Mouse (Mus musculus): ENCODE results near the gene Asic1. TPM values are rescaled to one million over a fixed set of nuclear protein-coding genes. Genes with fewer than 3 reads are reported as not detected.
"Not testable (repeated sequence)": the region's sequence is repeated elsewhere in the genome, so short reads cannot be mapped to it uniquely, and the experiment has no call there.

Gene Asic1
- polyA plus RNA-seq, 1 experiment from 2014 or later: 68.9 TPM

- Histone ChIP-seq H3K4me2 (peak overlapping the region; percentile 67), H3K9me3 (replicated peaks) (no peaks in the 10 kb centered on the region), H3K27ac (replicated peaks) (peak overlapping the region; percentile 54), H3K36me3 (peaks cover 20% of the 10 kb centered on the region), H3K27me3 (replicated peaks) (no peaks in the 10 kb centered on the region), H3K4me3 (replicated peaks) (peak overlapping the region; percentile 99), H3K9ac (replicated peaks) (peak overlapping the region; percentile 56; the same call in 1 of the 2 replicates), H3K4me1 (peaks cover 41% of the 10 kb centered on the region)
- 9% methylated on average over 16 of the region's 16 CpGs for WGBS
- peak; percentile 46 for ATAC-seq (ENCODE audit: low FRiP score)
These were observed 54.3 kb downstream of the Asic1 start for GRCm38 (mm10) chr15:99724292-99725021.

GRCm38 (mm10) chr15:99725341-99726155 is 55.4 kb downstream of the Asic1 start, which contains the start of gene Cox14:
TSS of gene Cox14 (plus strand) at chr15:99725618.
- Histone ChIP-seq H3K4me2 (peak within 1 kb of the TSS; percentile 67), H3K9ac (replicated peaks) (peak within 1 kb of the TSS; percentile 90), H3K36me3 (peaks cover 20% of the 10 kb centered on the region), H3K4me3 (replicated peaks) (peak within 1 kb of the TSS; percentile 99), H3K4me1 (peaks cover 41% of the 10 kb centered on the region), H3K9me3 (replicated peaks) (no peaks in the 10 kb centered on the region), H3K27me3 (replicated peaks) (no peaks in the 10 kb centered on the region), H3K27ac (replicated peaks) (peak within 1 kb of the TSS; percentile 92)
- ATAC-seq (ENCODE audit: low FRiP score): peak; percentile 94
- WGBS: under 1% methylated on average over 66 of the region's 68 CpGs

- 83% methylated on average over 2 of the region's 2 CpGs for WGBS
- Histone ChIP-seq H3K9ac (replicated peaks) (peak overlapping the region; percentile 90), H3K36me3 (peaks cover 20% of the 10 kb centered on the region), H3K4me1 (peaks cover 41% of the 10 kb centered on the region), H3K4me3 (replicated peaks) (peak overlapping the region; percentile 99), H3K27me3 (replicated peaks) (no peaks in the 10 kb centered on the region), H3K4me2 (peak overlapping the region; percentile 67), H3K9me3 (replicated peaks) (no peaks in the 10 kb centered on the region), H3K27ac (replicated peaks) (0 out of 2 replicates have a peak overlapping the region, but pooled peaks have one; percentile 92)
- ATAC-seq (ENCODE audit: low FRiP score): no peak
These were observed 56.4 kb downstream of the Asic1 start for GRCm38 (mm10) chr15:99726549-99726948.

DNA sequence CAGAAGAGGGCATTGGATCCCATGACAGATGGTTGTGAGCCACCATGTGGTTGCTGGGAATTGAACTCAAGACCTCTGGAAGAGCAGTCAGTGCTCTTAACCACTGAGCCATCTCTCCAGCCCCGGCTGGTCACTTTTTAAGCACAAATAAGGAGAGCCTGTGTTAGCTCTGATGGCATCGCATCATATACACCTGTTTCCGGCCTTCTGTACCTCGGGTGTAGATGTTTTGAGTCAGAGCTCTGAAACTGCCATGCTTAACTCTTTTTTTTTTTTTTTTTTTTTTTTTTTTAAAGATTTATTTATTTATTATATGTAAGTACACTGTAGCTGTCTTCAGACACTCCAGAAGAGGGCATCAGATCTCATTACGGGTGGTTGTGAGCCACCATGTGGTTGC is 56.9 kb downstream of the Asic1 start:
- H3K27ac ChIP-seq (replicated peaks); H3K9me3 ChIP-seq (replicated peaks); H3K4me2 ChIP-seq; H3K9ac ChIP-seq (replicated peaks); H3K27me3 ChIP-seq (replicated peaks); H3K4me3 ChIP-seq (replicated peaks); ATAC-seq (ENCODE audit: low FRiP score): not testable (repeated sequence)
- 93% methylated on average over 5 of the region's 5 CpGs for WGBS
- Histone ChIP-seq H3K36me3 (peaks cover 20% of the 10 kb centered on the region), H3K4me1 (peaks cover 41% of the 10 kb centered on the region)

DNA sequence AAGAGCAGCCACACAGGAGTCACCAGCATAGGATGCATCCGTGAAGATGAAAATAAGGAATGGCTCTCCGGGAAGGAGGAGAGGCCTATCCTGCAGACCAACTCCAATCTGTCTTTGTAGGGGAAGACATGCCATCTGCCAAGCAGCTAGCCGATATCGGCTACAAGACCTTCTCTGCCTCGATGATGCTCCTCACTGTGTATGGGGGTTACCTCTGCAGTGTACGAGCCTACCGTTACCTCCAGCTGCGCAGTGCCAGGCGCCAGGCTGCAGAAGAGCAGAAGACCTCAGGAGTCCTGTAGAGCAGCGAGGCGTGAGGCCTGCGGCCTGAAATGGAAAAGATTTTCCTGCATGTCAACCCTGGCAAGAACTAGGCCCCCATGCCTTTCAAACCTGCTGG is 57.4 kb downstream of the Asic1 start:
- Histone ChIP-seq H3K4me2 (no peak overlapping the region), H3K27ac (replicated peaks) (no peak overlapping the region), H3K4me1 (peaks cover 40% of the 10 kb centered on the region), H3K36me3 (peaks cover 20% of the 10 kb centered on the region), H3K9ac (replicated peaks) (no peak overlapping the region), H3K27me3 (replicated peaks) (no peaks in the 10 kb centered on the region), H3K9me3 (replicated peaks) (no peaks in the 10 kb centered on the region), H3K4me3 (replicated peaks) (no peak overlapping the region)
- ATAC-seq (ENCODE audit: low FRiP score): no peak
- 98% methylated on average over 12 of the region's 12 CpGs for WGBS

DNA sequence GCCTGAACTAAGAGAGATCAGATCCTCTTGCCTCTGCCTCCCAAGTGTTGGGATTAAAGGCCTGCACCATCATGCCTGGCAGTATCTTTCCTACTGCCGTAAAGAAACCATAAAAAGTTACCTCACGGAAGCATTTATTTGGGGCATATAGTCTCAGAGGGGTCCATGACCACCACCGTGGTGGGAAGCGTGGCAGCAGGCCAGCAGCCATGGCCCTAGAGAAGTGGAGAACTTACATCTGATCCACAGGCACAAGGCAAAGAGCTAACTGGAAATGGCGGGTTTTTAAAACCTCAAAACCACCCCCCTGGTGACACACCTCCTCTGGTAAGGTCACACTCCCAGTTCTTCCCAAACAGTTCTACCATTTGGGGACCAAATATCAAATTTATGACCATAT is 58.0 kb downstream of the Asic1 start:
- H3K36me3 ChIP-seq: peaks cover 25% of the 10 kb centered on the region
- H3K4me2 ChIP-seq: no peak overlapping the region
- 90% methylated on average over 5 of the region's 5 CpGs for WGBS
- H3K27me3 ChIP-seq (replicated peaks): no peaks in the 10 kb centered on the region
- H3K4me1 ChIP-seq: peaks cover 34% of the 10 kb centered on the region
- H3K9me3 ChIP-seq (replicated peaks): no peaks in the 10 kb centered on the region
- no peak overlapping the region for H3K4me3 ChIP-seq (replicated peaks)
- no peak for ATAC-seq (ENCODE audit: low FRiP score)
- H3K9ac ChIP-seq (replicated peaks): no peak overlapping the region
- H3K27ac ChIP-seq (replicated peaks): no peak overlapping the region

DNA sequence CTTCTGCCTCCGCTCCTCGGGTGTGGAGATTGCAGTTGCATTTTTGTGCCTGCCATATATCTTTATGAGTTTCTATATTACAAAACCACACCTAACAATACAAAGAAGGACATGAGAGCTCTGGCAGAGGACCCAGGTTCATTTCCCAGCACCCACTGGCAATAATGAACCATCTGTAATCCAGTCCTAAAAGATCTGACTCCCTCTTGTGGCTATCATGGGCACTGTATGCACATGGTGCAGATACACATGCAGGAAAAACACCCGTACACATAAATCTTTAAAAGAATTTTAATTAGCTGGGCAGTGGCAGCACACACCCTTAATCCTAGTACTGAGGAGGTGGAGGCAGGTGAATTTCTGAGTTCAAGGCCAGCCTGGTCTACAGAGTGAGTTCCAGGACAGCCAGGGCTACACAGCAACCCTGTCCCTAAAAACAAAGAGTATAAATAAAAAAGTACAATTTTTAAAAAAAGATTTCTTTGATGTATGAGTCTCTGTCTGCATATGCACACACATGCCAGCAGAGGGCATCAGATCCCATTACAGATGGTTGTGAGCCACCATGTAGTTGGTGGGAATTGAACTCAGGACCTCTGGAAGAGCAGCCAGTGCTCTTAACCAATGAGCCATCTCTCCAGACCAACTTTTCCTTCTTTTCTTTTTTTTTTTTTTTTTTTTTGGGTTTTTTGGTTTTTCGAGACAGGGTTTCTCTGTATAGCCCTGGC is 59.1 kb downstream of the Asic1 start:
- H3K9me3 ChIP-seq (replicated peaks): no peaks in the 10 kb centered on the region
- H3K27ac ChIP-seq (replicated peaks): no peak overlapping the region
- no peak overlapping the region for H3K9ac ChIP-seq (replicated peaks)
- H3K4me3 ChIP-seq (replicated peaks): no peak overlapping the region
- H3K36me3 ChIP-seq: peaks cover 32% of the 10 kb centered on the region
- ATAC-seq (ENCODE audit: low FRiP score): no peak
- H3K27me3 ChIP-seq (replicated peaks): no peaks in the 10 kb centered on the region
- peaks cover 24% of the 10 kb centered on the region for H3K4me1 ChIP-seq
- WGBS: 100% methylated on average over 4 of the region's 4 CpGs
- H3K4me2 ChIP-seq: no peak overlapping the region

- Histone ChIP-seq H3K9me3 (replicated peaks) (no peaks in the 10 kb centered on the region), H3K27ac (replicated peaks) (no peak overlapping the region), H3K4me3 (replicated peaks) (no peak overlapping the region), H3K4me1 (peaks cover 12% of the 10 kb centered on the region), H3K9ac (replicated peaks) (no peak overlapping the region), H3K36me3 (peaks cover 44% of the 10 kb centered on the region), H3K4me2 (no peak overlapping the region), H3K27me3 (replicated peaks) (no peaks in the 10 kb centered on the region)
- ATAC-seq (ENCODE audit: low FRiP score): no peak
- 100% methylated on average over 2 of the region's 2 CpGs for WGBS
These were observed 61.0 kb downstream of the Asic1 start for GRCm38 (mm10) chr15:99731167-99731566.

DNA sequence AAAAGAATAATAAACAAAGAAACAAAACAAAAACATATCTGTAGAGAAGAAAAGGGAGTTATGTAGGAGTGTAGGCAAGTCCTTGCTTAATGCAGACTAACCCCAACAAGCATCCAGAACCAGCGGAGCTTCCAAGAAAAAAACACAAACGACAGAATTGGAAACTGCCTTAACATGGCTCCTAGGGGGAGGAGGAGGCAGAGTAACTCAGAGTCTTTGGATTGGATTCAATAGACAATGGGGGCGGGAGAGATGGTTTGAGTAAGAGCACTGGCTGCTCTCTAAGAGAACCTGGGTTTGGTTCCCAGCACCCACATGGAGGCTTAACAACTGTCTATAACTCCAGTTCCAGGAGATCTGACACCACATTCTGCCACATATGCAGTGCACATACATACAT is 61.5 kb downstream of the Asic1 start:
- Histone ChIP-seq H3K4me1 (peaks cover 7% of the 10 kb centered on the region), H3K4me3 (replicated peaks) (no peak overlapping the region), H3K9ac (replicated peaks) (no peak overlapping the region), H3K9me3 (replicated peaks) (no peaks in the 10 kb centered on the region), H3K36me3 (peaks cover 46% of the 10 kb centered on the region), H3K27ac (replicated peaks) (no peak overlapping the region), H3K4me2 (no peak overlapping the region), H3K27me3 (replicated peaks) (no peaks in the 10 kb centered on the region)
- no peak for ATAC-seq (ENCODE audit: low FRiP score)
- 93% methylated on average over 3 of the region's 3 CpGs for WGBS

DNA sequence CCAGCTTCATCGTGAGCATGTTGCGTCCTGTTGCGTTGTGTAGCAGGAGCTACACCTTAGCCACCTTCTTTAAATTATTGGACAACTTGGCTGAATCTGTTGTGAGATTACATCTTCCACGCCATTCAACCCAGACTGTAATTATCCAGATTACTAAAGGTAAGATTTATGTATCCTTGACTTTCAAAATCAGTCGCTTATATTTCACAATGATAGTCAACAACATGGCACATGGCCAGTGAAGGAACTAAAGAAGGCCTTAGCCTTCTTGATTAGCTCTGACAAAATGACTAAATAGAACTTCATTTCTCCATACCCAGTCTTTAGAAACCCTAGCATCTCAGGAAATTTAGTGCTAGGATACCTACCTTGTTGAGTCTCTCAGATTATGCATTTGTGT is 63.0 kb downstream of the Asic1 start:
- H3K36me3 ChIP-seq: peaks cover 52% of the 10 kb centered on the region

DNA sequence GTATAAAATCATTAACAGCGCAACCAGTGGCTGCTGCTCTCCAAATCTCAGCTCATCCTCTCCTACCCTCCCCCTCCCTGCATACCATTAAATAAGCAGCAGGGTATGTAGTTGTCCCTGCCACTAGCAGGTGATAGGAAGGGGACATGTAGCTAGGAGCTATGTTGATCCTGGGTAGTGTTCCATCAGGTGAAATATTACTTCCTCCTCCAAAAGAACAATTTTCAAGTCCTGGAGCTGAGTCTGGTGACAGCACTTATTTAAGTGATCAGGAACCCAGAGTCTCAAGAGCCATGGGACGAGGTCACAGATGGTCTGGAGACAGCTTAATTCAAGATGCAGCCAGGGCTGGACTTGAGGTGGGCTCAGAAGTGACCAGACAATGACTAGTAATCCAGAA is 65.5 kb downstream of the Asic1 start:
- Histone ChIP-seq H3K9ac (replicated peaks) (no peak overlapping the region), H3K4me1 (no peaks in the 10 kb centered on the region), H3K27me3 (replicated peaks) (no peaks in the 10 kb centered on the region), H3K27ac (replicated peaks) (no peak overlapping the region), H3K36me3 (peaks cover 63% of the 10 kb centered on the region), H3K4me3 (replicated peaks) (no peak overlapping the region), H3K9me3 (replicated peaks) (no peaks in the 10 kb centered on the region), H3K4me2 (no peak overlapping the region)
- ATAC-seq (ENCODE audit: low FRiP score): no peak
- WGBS: 97% methylated on average over 2 of the region's 2 CpGs

More for the DNA sequence above, 63.0 kb downstream of the Asic1 start:
- no peaks in the 10 kb centered on the region for H3K27me3 ChIP-seq (replicated peaks)
- no peak overlapping the region for H3K9ac ChIP-seq (replicated peaks)
- WGBS: 95% methylated on average over 5 of the region's 5 CpGs
- H3K27ac ChIP-seq (replicated peaks): no peak overlapping the region
- no peak for ATAC-seq (ENCODE audit: low FRiP score)
- no peak overlapping the region for H3K4me2 ChIP-seq
- no peak overlapping the region for H3K4me3 ChIP-seq (replicated peaks)
- H3K9me3 ChIP-seq (replicated peaks): no peaks in the 10 kb centered on the region
- no peaks in the 10 kb centered on the region for H3K4me1 ChIP-seq
